Mouse (Mus musculus): Measurements from ENCODE around the gene Rarg. TPM values are rescaled to one million over a fixed set of nuclear protein-coding genes. Genes with fewer than 3 reads are reported as not detected.
A peak's percentile ranks its signal among the peaks of the same experiment; 100 is the strongest.

Gene Rarg
- total RNA-seq, 1 experiment, result 115 TPM

GRCm38 (mm10) chr15:102248812-102249191, 8.5 kb downstream of the Rarg start:
- in situ Hi-C loops (cut with MboI; ENCODE audit: low sequenced_read_pairs in 2 of 2, unreplicated experiment in 2 of 2), result no loop called here
- Histone ChIP-seq H3K4me1 (ENCODE audit: control insufficient read depth in 2 of 2, insufficient read depth in 2 of 2, low read length in 2 of 2, poor library complexity in 1 of 2) (peaks cover 14 to 31% of the 10 kb centered on the region in 2 experiments), H3K27ac (ENCODE audit: insufficient read depth, low read depth, low read length, poor library complexity, severe bottlenecking) (peak overlapping the region; percentile 98; the same call in 1 of the 2 replicates), H3K4me3 (ENCODE audit: insufficient read depth in 1 of 2, low read depth in 1 of 2, low read length in 2 of 2, poor library complexity in 1 of 2, severe bottlenecking in 1 of 2) (peak overlapping the region; percentile 69 to 93; a peak in 3 of 4 replicates), H3K9me3 (ENCODE audit: control insufficient read depth, insufficient read depth, low read depth, low read length) (no peaks in the 10 kb centered on the region), H3K9ac (ENCODE audit: insufficient read depth, low read depth, low read length, poor library complexity, severe bottlenecking) (peak overlapping the region; percentile 64; the same call in 1 of the 2 replicates), H3K36me3 (ENCODE audit: control insufficient read depth, insufficient read depth, low read length, poor library complexity, severe bottlenecking) (peaks cover 2% of the 10 kb centered on the region; the same call in 1 of the 2 replicates)
- peak; percentile 92 for TF ChIP-seq ZNF384 (IDR thresholded peaks at IDR 0.05; ENCODE audit: low read depth, low read length)
- no peak for TF ChIP-seq MAFK (IDR thresholded peaks at IDR 0.05; ENCODE audit: insufficient read depth, low read depth, low read length)
- no peak for DNase-seq (ENCODE audit: low read depth, low spot score)

GRCm38 (mm10) chr15:102248131-102248811, 9.0 kb downstream of the Rarg start:
- H3K9me3 ChIP-seq (ENCODE audit: control insufficient read depth, insufficient read depth, low read depth, low read length), result no peaks in the 10 kb centered on the region
- peaks cover 14 to 30% of the 10 kb centered on the region in 2 experiments for H3K4me1 ChIP-seq (ENCODE audit: control insufficient read depth in 2 of 2, insufficient read depth in 2 of 2, low read length in 2 of 2, poor library complexity in 1 of 2)
- H3K36me3 ChIP-seq (ENCODE audit: control insufficient read depth, insufficient read depth, low read length, poor library complexity, severe bottlenecking), result no peaks in the 10 kb centered on the region; the same call in 1 of the 2 replicates
- H3K27ac ChIP-seq (ENCODE audit: insufficient read depth, low read depth, low read length, poor library complexity, severe bottlenecking), result peak overlapping the region; percentile 98
- H3K9ac ChIP-seq (ENCODE audit: insufficient read depth, low read depth, low read length, poor library complexity, severe bottlenecking), result peak overlapping the region; percentile 79; the same call in 1 of the 2 replicates
- H3K4me3 ChIP-seq (ENCODE audit: insufficient read depth in 1 of 2, low read depth in 1 of 2, low read length in 2 of 2, poor library complexity in 1 of 2, severe bottlenecking in 1 of 2), result peak overlapping the region; percentile 69 to 93
- in situ Hi-C loops (cut with MboI; ENCODE audit: low sequenced_read_pairs in 2 of 2, unreplicated experiment in 2 of 2), result no loop called here
- TF ChIP-seq MAFK (IDR thresholded peaks at IDR 0.05; ENCODE audit: insufficient read depth, low read depth, low read length) (no peak), CHD2 (IDR thresholded peaks at IDR 0.05; ENCODE audit: low read depth, low read length) (no peak), ZNF384 (IDR thresholded peaks at IDR 0.05; ENCODE audit: low read depth, low read length) (peak; percentile 54; the same call in 1 of the 2 replicates)
- DNase-seq (ENCODE audit: low read depth, low spot score), result no peak

GRCm38 (mm10) chr15:102247252-102248130, 9.8 kb downstream of the Rarg start:
- Histone ChIP-seq H3K4me1 (ENCODE audit: control insufficient read depth in 2 of 2, insufficient read depth in 2 of 2, low read length in 2 of 2, poor library complexity in 1 of 2) (peaks cover 14 to 29% of the 10 kb centered on the region in 2 experiments), H3K27ac (ENCODE audit: insufficient read depth, low read depth, low read length, poor library complexity, severe bottlenecking) (peak overlapping the region; percentile 98), H3K4me3 (ENCODE audit: insufficient read depth in 1 of 2, low read depth in 1 of 2, low read length in 2 of 2, poor library complexity in 1 of 2, severe bottlenecking in 1 of 2) (peak overlapping the region; percentile 69 to 93), H3K9me3 (ENCODE audit: control insufficient read depth, insufficient read depth, low read depth, low read length) (no peaks in the 10 kb centered on the region), H3K9ac (ENCODE audit: insufficient read depth, low read depth, low read length, poor library complexity, severe bottlenecking) (peak overlapping the region; percentile 79), H3K36me3 (ENCODE audit: control insufficient read depth, insufficient read depth, low read length, poor library complexity, severe bottlenecking) (no peaks in the 10 kb centered on the region; the same call in 1 of the 2 replicates)
- in situ Hi-C loops (cut with MboI; ENCODE audit: low sequenced_read_pairs in 2 of 2, unreplicated experiment in 2 of 2), result no loop called here
- no peak for DNase-seq (ENCODE audit: low read depth, low spot score)
- no peak for TF ChIP-seq ZC3H11A (IDR thresholded peaks at IDR 0.05; ENCODE audit: borderline replicate concordance, low read depth, low read length)
- TF ChIP-seq CHD2 (IDR thresholded peaks at IDR 0.05; ENCODE audit: low read depth, low read length), result no peak
- no peak for TF ChIP-seq ZNF384 (IDR thresholded peaks at IDR 0.05; ENCODE audit: low read depth, low read length)
- no peak for TF ChIP-seq MAFK (IDR thresholded peaks at IDR 0.05; ENCODE audit: insufficient read depth, low read depth, low read length)
- no peak for TF ChIP-seq HCFC1 (IDR thresholded peaks at IDR 0.05; ENCODE audit: borderline replicate concordance, insufficient read depth, low read length)

- Histone ChIP-seq H3K27ac (ENCODE audit: insufficient read depth, low read depth, low read length, poor library complexity, severe bottlenecking) (peak overlapping the region; percentile 98), H3K4me3 (ENCODE audit: insufficient read depth in 1 of 2, low read depth in 1 of 2, low read length in 2 of 2, poor library complexity in 1 of 2, severe bottlenecking in 1 of 2) (peak overlapping the region; percentile 69 to 93), H3K9me3 (ENCODE audit: control insufficient read depth, insufficient read depth, low read depth, low read length) (no peaks in the 10 kb centered on the region), H3K9ac (ENCODE audit: insufficient read depth, low read depth, low read length, poor library complexity, severe bottlenecking) (peak overlapping the region; percentile 62; the same call in 1 of the 2 replicates), H3K36me3 (ENCODE audit: control insufficient read depth, insufficient read depth, low read length, poor library complexity, severe bottlenecking) (peaks cover under 1% of the 10 kb centered on the region; the same call in 1 of the 2 replicates), H3K4me1 (ENCODE audit: control insufficient read depth in 2 of 2, insufficient read depth in 2 of 2, low read length in 2 of 2, poor library complexity in 1 of 2) (peaks cover 14 to 24% of the 10 kb centered on the region in 2 experiments)
- peak; percentile 97 for DNase-seq (ENCODE audit: low read depth, low spot score)
- TF ChIP-seq ZNF384 (IDR thresholded peaks at IDR 0.05; ENCODE audit: low read depth, low read length) (no peak), ZC3H11A (IDR thresholded peaks at IDR 0.05; ENCODE audit: borderline replicate concordance, low read depth, low read length) (no peak), MAFK (IDR thresholded peaks at IDR 0.05; ENCODE audit: insufficient read depth, low read depth, low read length) (no peak), HCFC1 (IDR thresholded peaks at IDR 0.05; ENCODE audit: borderline replicate concordance, insufficient read depth, low read length) (no peak; the same call in 1 of the 2 replicates), CHD2 (IDR thresholded peaks at IDR 0.05; ENCODE audit: low read depth, low read length) (no peak)
- in situ Hi-C loops (cut with MboI; ENCODE audit: low sequenced_read_pairs in 2 of 2, unreplicated experiment in 2 of 2), result no loop called here
Observed at GRCm38 (mm10) chr15:102246866-102247251, 10.5 kb downstream of the Rarg start.

All from ES-E14 (cell line).